Mouse (Mus musculus) forebrain, embryonic 10.5 days (tissue): ENCODE results near the gene Pcbp4. TPM values are rescaled to one million over a fixed set of nuclear protein-coding genes. Genes with fewer than 3 reads are reported as not detected.
A peak's percentile ranks its signal among the peaks of the same experiment; 100 is the strongest.

Source experiments
- DNase-seq: peaks from one replicate; pipeline ENCODE4 v3.0.0-alpha.2; 2017; ENCODE audit warnings: low spot score; ENCODE audit errors: extremely low spot score
- H3K27ac ChIP-seq: fragments of 300-500 bp; sonication (generic); 2 replicates; pipeline ENCODE4 v1.5.1; 2016; ENCODE audit warnings: mild to moderate bottlenecking
- H3K27me3 ChIP-seq: fragments of 300-500 bp; sonication (generic); 2 replicates; pipeline ENCODE4 v1.6.1; 2016; ENCODE audit warnings: mild to moderate bottlenecking; ENCODE audit not compliant: poor library complexity, severe bottlenecking
- H3K36me3 ChIP-seq: fragments of 300-500 bp; sonication (generic); replicated peaks from 2 replicates; pipeline ENCODE4 v1.6.1; 2016; ENCODE audit warnings: mild to moderate bottlenecking, moderate library complexity
- H3K4me1 ChIP-seq: fragments of 300-500 bp; sonication (generic); 2 replicates; pipeline ENCODE4 v1.6.1; 2016
- H3K4me3 ChIP-seq: fragments of 300-500 bp; sonication (generic); 2 replicates; pipeline ENCODE4 v1.5.1; 2016; ENCODE audit warnings: mild to moderate bottlenecking, moderate library complexity
- H3K9me3 ChIP-seq: fragments of 300-500 bp; sonication (generic); 2 replicates; pipeline ENCODE4 v1.6.1; 2016; ENCODE audit warnings: mild to moderate bottlenecking, moderate library complexity
- WGBS: fragments of 180-500 bp; shearing (Covaris S2); methylation state at CpG from one replicate; pipeline ENCODE4 v1.1.7; 2016; 5-methylcytosine and 5-hydroxymethylcytosine counted together
- polyA plus RNA-seq: library from polyadenylated mRNA; unstranded; fragments of >200 nt; fragmentation: Nextera tagmentation; extraction: Ambion mirVana; gene quantifications from 2 replicates; pipeline ENCODE4 v1.2.1, GENCODE M21; 2016

Pcbp4 gene
- polyA plus RNA-seq, 1 experiment from 2014 or later = 337 TPM

DNA sequence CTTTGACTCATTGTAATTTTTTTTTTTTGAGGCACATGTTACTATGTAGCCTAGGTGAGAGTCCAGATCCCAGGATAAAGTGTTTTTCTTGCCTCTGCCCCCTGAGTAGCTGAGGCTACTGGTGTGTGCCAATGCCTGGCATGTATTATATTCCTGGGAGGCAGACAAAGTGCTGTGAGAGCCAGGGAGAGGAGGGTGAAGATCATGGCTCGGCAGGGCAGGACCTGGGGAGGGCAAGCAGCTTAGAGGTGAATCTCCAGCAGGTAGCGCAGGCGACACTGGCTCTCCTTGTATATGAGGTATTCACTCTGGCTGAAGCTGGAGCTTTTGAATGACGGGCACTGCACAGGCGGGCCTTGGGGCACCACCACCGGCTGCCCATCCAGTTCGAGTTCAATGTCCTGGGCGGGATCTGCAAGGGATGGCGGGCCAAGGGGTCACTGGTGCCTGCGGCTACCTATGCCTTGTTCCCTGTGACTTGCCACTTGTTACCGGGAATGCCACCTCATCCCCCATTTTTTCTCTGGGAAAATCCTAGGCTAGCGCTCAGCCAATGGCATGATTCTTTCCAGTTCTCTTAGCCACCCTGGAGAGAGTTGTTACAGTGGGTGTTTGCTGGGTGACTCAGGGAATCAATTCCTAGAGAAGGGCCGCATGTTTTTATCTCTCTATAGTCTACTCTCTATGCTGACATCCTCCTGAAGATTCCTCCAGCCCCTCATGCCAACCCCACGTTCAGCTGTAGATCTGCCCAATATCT lies 18.1 kb downstream of the Pcbp4 start:
- peak overlapping the region; percentile 13 for H3K27ac ChIP-seq
- H3K36me3 ChIP-seq = peaks cover 7% of the 10 kb centered on the region
- H3K4me3 ChIP-seq = peak overlapping the region; percentile 26; the same call in 1 of the 2 replicates
- H3K9me3 ChIP-seq = no peaks in the 10 kb centered on the region
- H3K4me1 ChIP-seq = peaks cover 54% of the 10 kb centered on the region
- WGBS = 64% methylated on average over 14 of the region's 14 CpGs
- peaks cover 20% of the 10 kb centered on the region for H3K27me3 ChIP-seq
- no peak for DNase-seq

DNA sequence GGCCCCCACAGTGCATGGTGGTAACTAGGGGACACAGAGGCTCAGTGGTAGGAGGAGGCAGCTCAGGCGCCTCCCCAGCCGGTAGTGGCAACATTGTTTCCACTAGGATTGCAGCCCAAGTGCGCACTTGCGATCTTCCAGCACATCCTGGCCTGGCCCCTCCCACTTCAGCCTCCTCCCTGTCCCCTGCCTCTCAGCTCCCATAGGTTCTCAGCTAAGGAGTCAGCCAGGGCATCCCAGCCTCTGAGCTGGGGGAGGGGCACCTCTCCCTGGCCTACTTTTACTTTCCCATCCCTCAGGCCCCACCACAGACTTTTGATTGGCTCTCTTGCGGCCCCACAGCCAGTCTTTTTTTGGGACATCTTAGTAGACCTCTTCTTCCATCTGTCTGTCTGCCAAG lies 18.8 kb downstream of the Pcbp4 start:
- WGBS = 11% methylated on average over 5 of the region's 5 CpGs

DNA sequence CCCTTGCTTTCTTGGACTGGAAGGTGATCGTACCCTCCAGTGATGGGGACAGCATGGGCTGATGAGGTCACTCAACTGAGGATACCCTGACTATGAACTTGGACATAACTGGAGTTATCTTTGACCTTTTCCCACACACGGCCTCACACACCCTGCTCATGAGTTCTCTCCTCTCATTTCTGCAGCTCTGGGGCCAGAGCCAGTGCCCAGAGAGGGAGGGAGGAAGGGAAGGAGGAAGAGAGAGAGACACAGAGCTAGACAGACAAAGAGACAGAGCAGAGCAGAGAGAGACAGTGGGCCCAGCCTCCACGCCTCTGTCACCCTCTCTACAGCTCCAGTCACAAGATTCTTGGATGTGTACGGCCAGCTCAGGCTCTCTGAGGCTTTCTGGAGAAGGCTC lies 19.2 kb downstream of the Pcbp4 start:
- Histone ChIP-seq H3K27me3 (peaks cover 19% of the 10 kb centered on the region), H3K36me3 (no peaks in the 10 kb centered on the region), H3K4me3 (peak overlapping the region; percentile 26; the same call in 1 of the 2 replicates), H3K4me1 (peaks cover 66% of the 10 kb centered on the region), H3K27ac (peak overlapping the region; percentile 13), H3K9me3 (no peaks in the 10 kb centered on the region)
- WGBS = 75% methylated on average over 4 of the region's 4 CpGs
- no peak for DNase-seq

More for the DNA sequence above, 18.8 kb downstream of the Pcbp4 start:
- Histone ChIP-seq H3K27me3 (peaks cover 19% of the 10 kb centered on the region), H3K4me1 (peaks cover 61% of the 10 kb centered on the region), H3K27ac (peak overlapping the region; percentile 13), H3K4me3 (peak overlapping the region; percentile 26; the same call in 1 of the 2 replicates), H3K36me3 (peaks cover 2% of the 10 kb centered on the region; the same call in 1 of the 2 replicates), H3K9me3 (no peaks in the 10 kb centered on the region)
- no peak for DNase-seq

DNA sequence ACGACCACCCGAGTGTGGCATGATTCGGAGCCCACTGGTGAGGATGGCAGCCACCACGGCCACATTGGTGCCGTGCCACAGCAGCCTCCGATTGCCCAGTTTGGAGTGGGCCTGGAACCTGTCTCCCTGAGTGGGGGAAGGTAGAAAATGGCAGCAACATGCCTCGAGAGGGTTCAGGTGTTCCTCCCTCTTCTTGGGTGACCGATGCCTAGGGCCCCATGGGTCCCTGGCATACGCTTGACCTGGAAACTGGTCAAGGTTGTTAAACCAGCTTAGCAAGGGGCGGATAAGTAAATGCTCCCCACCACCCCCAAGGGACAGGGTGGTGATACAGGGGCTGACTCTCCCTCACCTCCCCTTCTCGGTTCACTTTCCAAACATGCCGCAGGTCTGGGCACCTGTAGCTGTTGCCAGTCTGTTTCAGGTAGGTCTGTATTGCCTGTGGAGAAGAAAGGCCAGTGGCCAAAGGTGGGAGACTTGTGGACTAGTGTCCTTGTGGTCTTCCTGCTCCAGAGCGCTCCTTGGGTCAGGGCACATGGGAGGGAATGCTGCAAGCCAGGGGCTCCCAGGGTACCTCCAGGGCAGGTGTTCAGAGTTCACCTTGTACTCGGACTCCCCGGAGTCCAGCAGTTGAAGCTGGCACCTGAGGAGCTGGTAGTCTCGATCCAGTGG lies 20.1 kb downstream of the Pcbp4 start:
- WGBS = 89% methylated on average over 16 of the region's 16 CpGs
- Histone ChIP-seq H3K27ac (0 out of 2 replicates have a peak overlapping the region, but pooled peaks have one; percentile 82), H3K4me1 (peaks cover 74% of the 10 kb centered on the region), H3K4me3 (no peak overlapping the region), H3K9me3 (no peaks in the 10 kb centered on the region), H3K27me3 (peaks cover 19% of the 10 kb centered on the region), H3K36me3 (no peaks in the 10 kb centered on the region)
- DNase-seq = no peak

DNA sequence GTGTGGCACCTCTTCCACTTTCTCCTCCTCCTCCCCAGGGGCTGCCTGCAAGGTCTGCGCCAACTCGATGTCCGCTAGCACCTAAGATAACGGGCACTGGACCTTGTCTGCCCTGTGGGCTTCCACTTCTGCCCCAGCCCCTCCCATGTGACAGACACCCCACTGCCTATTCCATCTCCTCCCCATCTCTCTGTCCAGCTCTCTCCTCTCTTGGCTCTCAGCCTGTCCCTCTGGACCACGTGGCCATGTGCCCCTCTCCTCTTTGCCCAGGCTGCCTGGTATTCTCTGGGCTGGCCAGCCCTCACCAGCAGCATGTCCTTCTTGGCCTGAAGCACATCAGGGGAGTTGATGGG lies 20.6 kb downstream of the Pcbp4 start:
- Histone ChIP-seq H3K9me3 (no peaks in the 10 kb centered on the region), H3K27ac (peak overlapping the region; percentile 82), H3K4me1 (peaks cover 78% of the 10 kb centered on the region), H3K4me3 (no peak overlapping the region; the same call in 1 of the 2 replicates), H3K36me3 (no peaks in the 10 kb centered on the region), H3K27me3 (peaks cover 19% of the 10 kb centered on the region)
- WGBS = 82% methylated on average over 5 of the region's 5 CpGs
- DNase-seq = no peak

DNA sequence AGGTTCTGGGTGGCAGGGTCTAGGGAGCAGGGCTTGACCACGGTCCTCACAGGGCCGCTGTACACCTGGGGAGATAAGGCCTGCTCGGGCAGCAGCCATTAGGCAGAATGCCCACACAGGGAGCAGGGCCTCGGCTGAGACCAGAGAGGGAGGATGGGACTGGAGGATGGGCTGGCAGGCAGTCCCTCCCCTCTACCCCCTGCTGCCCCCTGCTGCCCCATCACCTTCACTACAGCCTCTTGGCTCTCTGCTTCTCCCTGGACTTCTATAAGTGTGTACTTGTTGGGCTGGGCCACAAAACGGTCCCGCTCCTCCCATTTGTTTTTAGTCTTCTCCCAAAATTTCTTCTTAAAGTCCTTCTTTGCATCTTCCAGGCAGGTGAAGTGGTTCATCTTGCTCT lies 21.4 kb downstream of the Pcbp4 start:
- Histone ChIP-seq H3K27ac (peak overlapping the region; percentile 82), H3K4me1 (peaks cover 80% of the 10 kb centered on the region)
- 4% methylated on average over 6 of the region's 6 CpGs for WGBS

DNA sequence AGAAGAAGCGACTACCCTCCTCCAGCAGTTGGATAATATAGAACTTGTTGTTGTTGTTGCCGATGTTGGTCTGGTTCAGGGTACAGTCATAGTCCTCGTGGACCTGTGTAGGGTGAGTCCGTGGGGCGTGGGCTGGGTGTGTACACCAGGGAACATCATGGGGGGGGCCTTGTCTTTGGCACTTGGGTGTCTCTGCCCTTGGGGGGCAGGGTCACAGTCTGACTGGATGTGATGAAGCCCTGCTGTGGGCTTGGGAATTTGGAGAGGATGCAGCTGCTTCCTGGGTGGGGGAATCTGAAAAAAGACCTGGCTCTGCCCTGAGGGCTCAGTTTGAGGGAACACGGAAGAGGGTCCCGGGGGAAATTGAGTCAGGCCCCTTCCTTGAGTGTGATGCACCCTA lies 22.0 kb downstream of the Pcbp4 start:
- WGBS = 64% methylated on average over 7 of the region's 7 CpGs
- Histone ChIP-seq H3K9me3 (no peaks in the 10 kb centered on the region), H3K36me3 (peaks cover 12% of the 10 kb centered on the region), H3K4me3 (peak overlapping the region; percentile 32; the same call in 1 of the 2 replicates), H3K4me1 (peaks cover 80% of the 10 kb centered on the region), H3K27me3 (peaks cover 19% of the 10 kb centered on the region), H3K27ac (peak overlapping the region; percentile 82)
- no peak for DNase-seq

More for the DNA sequence above, 21.4 kb downstream of the Pcbp4 start:
- peak overlapping the region; percentile 32 for H3K4me3 ChIP-seq
- no peaks in the 10 kb centered on the region for H3K9me3 ChIP-seq
- H3K27me3 ChIP-seq = peaks cover 19% of the 10 kb centered on the region
- peaks cover 6% of the 10 kb centered on the region for H3K36me3 ChIP-seq
- peak; percentile 76 for DNase-seq

DNA sequence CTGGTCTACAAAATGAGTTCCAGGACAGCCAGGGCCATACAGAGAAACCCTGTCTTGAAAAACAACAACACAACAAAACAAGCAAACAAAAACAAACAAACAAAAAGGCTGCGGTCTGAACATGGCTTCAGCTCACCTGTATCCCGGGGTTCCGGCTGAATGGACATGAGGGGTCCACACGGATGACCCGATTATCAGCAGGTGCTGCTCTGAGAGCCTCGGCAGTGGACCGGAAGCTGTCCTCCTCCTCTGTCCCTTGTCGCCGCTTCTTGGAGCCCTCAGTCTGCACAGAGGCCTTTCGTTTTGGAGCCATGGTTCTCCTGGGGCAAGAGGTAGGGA lies 22.5 kb downstream of the Pcbp4 start, which contains the start of gene Rrp9:
TSS of gene Rrp9 (plus strand) at position 301 of the 339 bp plus-strand sequence.
- Histone ChIP-seq H3K4me3 (peak within 1 kb of the TSS; percentile 87), H3K9me3 (no peaks in the 10 kb centered on the region), H3K27ac (peak within 1 kb of the TSS; percentile 83), H3K36me3 (peaks cover 18% of the 10 kb centered on the region), H3K27me3 (peaks cover 19% of the 10 kb centered on the region), H3K4me1 (peaks cover 80% of the 10 kb centered on the region)
- no peak for DNase-seq
- WGBS = 91% methylated on average over 10 of the region's 10 CpGs

DNA sequence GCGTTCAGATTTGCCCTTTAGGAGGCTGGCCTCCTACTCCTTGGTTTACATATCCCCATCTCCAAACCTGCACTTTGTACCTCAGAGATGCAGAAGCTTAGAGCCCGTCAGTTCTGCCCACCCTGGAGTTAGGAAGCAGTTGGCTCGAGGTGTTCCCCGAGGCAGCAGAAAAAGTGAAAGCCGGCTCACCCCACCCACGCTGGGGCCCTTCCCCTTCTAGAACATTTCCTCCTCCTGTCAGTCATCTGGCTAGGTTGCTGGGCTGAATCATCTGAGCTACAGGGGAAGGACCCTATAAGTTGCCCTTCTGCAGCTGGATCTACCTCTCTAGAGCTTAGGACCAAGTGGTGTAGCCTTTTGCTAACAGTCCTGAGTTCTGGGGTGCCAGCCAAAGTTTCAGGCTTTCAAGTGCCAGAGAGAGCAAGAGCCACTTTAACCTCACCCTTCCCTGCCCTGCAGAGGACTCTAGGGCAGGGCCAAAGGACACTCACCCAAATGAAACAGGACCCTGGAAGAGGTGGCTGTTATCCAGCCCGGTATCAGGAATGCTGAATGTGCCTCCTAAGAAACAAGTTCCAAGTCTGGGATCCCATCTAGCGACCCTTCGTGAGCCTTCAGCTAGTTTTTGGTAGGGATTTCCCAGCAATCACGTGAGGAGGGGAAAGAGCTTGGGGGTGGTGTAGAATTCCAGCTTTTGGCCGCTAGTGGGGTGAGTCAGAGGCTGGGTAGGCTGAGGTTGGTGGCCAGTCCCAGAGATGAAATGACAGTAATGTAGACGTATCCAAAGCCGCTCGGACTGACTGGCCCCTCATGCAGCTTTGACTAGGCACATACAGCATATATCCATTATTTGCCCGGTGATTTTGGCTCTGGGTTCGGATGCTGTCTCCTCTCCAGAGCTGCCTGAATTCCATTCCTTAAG lies 23.2 kb downstream of the Pcbp4 start:
- DNase-seq = no peak
- peaks cover 76% of the 10 kb centered on the region for H3K4me1 ChIP-seq
- peak overlapping the region; percentile 83 for H3K27ac ChIP-seq
- H3K9me3 ChIP-seq = no peaks in the 10 kb centered on the region
- 39% methylated on average over 16 of the region's 16 CpGs for WGBS
- H3K36me3 ChIP-seq = peaks cover 24% of the 10 kb centered on the region
- peaks cover 14% of the 10 kb centered on the region for H3K27me3 ChIP-seq
- peak overlapping the region; percentile 87 for H3K4me3 ChIP-seq

DNA sequence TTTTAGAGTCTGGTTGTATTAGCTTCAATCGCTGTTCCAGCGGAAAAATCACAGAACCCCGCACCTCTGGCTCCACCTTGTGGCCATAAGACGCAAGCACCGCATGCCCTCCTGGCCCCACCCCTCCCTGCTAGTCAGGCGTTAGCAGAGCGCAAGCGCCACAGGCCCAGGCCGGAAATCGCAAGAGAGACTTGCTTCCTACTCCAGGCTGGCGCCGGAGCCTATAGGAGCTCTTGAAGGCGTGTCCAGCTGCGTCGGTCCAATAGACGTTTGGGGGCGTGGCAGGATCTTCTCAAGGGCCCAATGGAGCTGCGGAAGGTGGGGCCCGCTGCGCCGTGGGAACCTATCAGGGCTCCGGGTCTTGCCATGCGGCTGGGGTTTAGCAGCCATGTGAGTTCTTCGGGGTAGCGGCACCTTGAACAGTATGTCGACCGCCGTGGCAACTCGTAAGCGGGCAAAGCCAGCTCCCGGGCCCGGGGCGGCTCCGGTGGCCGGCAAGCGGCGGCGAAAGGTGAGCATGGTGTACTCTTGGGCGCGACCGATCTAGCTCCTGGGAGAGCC lies 23.9 kb downstream of the Pcbp4 start, which contains the start of gene Parp3:
TSS of gene Parp3 (minus strand) at position 26 of the 561 bp plus-strand sequence.
- H3K27me3 ChIP-seq = 0 out of 2 replicates have a peak, but pooled peaks cover 9% of the 10 kb centered on the region
- no peaks in the 10 kb centered on the region for H3K9me3 ChIP-seq
- peak within 1 kb of the TSS; percentile 83 for H3K27ac ChIP-seq
- peaks cover 68% of the 10 kb centered on the region for H3K4me1 ChIP-seq
- peak; percentile 100 for DNase-seq
- under 1% methylated on average over 41 of the region's 41 CpGs for WGBS
- H3K4me3 ChIP-seq = peak within 1 kb of the TSS; percentile 87
- peaks cover 31% of the 10 kb centered on the region for H3K36me3 ChIP-seq

DNA sequence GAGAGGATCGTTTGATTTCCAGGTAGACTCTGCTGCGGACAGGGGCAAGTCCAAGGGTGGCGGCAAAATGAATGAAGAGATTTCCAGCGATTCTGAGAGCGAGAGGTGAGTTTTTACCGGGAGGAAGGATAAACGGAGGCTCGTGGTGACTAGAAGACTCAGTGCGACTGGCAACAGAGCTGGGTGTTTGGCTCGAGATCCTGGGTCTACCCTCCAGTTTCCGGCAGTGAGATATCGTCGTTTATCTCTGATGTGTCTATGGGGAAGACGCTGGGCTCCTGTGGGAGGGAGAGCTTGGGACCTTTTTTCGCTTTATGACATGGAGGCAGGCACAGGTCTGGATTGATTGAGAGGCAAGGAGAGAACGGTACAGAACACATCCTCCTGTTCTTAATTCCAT lies 24.6 kb downstream of the Pcbp4 start:
- peak overlapping the region; percentile 83 for H3K27ac ChIP-seq
- DNase-seq = no peak
- peaks cover 62% of the 10 kb centered on the region for H3K4me1 ChIP-seq
- peak overlapping the region; percentile 87 for H3K4me3 ChIP-seq
- H3K36me3 ChIP-seq = peaks cover 36% of the 10 kb centered on the region
- no peaks in the 10 kb centered on the region for H3K9me3 ChIP-seq
- 0 out of 2 replicates have a peak, but pooled peaks cover 9% of the 10 kb centered on the region for H3K27me3 ChIP-seq
- WGBS = 8% methylated on average over 16 of the region's 16 CpGs

DNA sequence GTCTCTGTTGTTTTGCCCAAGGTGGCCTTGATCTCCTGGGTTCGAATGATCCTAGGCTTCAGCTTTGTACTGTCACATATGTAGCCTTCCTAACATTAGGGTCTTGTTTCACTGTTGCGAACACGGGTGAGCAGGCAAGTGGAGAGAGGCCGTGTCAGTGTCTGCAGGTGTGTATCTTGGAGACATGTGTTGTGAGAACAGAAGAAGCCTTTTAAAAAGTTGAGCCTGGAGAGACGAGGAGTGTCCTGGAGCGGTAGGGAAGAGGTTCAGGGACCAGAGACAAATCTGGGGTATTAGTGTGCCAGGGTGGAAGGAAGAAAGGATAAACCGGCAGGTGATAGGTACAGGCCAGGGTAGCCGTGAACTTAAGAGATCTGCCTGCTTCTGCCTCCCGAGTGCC lies 25.0 kb downstream of the Pcbp4 start:
- H3K9me3 ChIP-seq = no peaks in the 10 kb centered on the region
- no peak for DNase-seq
- 86% methylated on average over 9 of the region's 9 CpGs for WGBS
- H3K36me3 ChIP-seq = peaks cover 41% of the 10 kb centered on the region
- H3K27ac ChIP-seq = peak overlapping the region; percentile 83; the same call in 1 of the 2 replicates
- peaks cover 58% of the 10 kb centered on the region for H3K4me1 ChIP-seq
- 0 out of 2 replicates have a peak, but pooled peaks cover 6% of the 10 kb centered on the region for H3K27me3 ChIP-seq
- H3K4me3 ChIP-seq = peak overlapping the region; percentile 87
